Mouse (Mus musculus) ES-CJ7 (cell line): ENCODE measurements at regions not wholly inside any gene's neighbourhood (a gene's known extent, or its start where the extent isn't known, plus 50 kb on each side); places are given as distances from the start of the nearest gene placed in this dataset.
A peak's percentile ranks its signal among the peaks of the same experiment; 100 is the strongest.

ENCODE experiments used
- DNase-seq: peaks from one replicate; pipeline ENCODE4 v3.0.0; 2011; ENCODE audit warnings: low read depth, low spot score

- DNase-seq = no peak
Observed at GRCm38 (mm10) chr6:5663433-5664175, 61.8 kb upstream of the Dync1i1 start.

- DNase-seq = peak; percentile 80
Observed at GRCm38 (mm10) chr6:5645150-5645732, 80.2 kb upstream of the Dync1i1 start.

GRCm38 (mm10) chr6:5634222-5634621 is 91.2 kb upstream of the Dync1i1 start:
- DNase-seq = no peak

DNA sequence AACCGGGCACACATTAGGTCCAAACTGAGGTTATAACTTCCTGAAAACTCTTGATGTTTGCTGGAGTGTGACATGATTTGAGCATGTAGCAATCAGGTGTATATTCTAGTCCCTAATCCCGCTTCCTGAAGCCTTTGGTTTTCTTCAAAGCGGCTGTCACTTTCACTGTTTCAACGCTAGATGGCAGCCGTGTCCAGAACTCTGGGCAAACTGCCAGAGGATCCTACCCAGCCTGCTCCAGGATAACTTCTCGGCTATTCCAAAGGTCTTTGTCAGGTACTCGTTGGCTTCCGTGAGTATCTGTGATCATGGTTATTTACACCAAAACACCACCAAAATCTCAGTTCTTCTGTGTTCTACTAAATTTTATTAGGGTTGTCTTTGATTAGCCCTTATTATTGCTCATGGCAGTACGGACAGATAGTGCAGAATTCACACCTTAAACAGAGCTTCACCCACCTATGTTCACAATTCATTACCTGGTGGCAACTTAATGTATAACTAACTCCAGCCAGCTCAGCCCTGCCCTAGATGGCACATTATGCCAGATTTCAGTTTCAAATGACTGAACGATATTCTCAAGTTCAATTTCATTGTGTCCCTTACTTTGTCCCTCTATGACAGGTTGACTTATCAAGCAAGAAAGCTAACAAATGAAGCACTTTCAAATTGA is 92.3 kb upstream of the Dync1i1 start:
- peak; percentile 71 for DNase-seq

DNA sequence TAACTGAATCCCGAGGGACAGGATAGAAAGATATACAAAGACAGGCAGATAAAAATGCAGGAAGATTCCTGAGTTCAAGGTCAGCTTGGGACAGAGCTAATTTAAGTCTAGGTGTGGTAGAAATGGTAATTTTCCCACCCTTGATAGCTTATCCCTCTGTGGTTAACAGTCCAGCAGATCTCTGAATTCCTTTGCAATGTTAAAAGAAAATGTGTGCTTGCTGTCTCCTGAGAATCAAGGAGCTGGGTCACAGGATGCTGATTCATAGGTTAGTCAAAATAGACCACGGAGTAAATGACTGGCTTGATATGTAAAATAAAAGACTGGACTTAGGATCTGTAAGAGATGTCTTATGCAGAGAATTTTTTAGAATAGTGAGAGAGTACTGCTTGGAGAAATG is 101.4 kb upstream of the Dync1i1 start:
- DNase-seq = no peak

DNA sequence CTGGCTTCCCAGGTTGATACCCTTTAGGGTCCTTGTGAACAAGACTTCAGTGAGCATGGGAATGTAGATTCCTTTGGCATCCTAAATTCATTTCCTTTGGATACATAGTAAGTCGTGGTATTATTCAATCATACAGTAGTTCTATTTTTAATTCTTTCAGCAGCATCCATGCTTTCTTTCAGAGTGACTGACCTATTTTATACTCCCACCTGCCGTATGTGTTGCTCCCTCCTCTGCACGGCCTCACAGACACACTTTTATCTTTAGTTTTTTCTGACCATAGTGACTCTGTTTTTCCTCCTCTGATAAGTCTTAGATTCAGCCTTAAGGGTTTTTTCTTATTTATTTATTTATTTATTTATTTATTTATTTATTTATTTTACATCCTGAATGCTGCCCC is 103.9 kb upstream of the Dync1i1 start:
- DNase-seq = no peak

- peak; percentile 25 for DNase-seq
Observed at GRCm38 (mm10) chr6:5594011-5594410, 97.9 kb upstream of the Pdk4 start.

GRCm38 (mm10) chr6:5589635-5590034 is 93.5 kb upstream of the Pdk4 start:
- DNase-seq = peak; percentile 93

- DNase-seq = peak; percentile 22
Observed at GRCm38 (mm10) chr6:5582923-5583525, 86.9 kb upstream of the Pdk4 start.

DNA sequence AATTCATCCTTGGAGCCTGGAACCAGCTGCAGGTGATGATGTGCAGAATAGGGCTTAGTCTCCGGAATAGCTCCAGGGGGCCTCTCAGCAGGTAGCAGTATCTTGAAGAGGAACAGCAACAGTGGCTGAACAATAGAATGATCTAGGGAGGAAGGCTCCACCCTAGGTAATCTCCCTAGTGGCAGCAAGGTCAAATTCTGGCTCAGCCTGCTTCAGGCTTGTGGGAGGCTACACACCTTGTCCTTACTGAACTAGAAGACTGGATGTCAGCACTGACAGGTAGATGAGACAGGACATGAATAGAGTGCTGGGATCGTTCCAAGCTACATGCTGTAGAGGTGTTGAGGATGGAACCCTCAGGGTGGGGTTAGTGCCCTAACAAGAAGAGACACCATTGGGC is 80.8 kb upstream of the Pdk4 start:
- peak; percentile 88 for DNase-seq

DNA sequence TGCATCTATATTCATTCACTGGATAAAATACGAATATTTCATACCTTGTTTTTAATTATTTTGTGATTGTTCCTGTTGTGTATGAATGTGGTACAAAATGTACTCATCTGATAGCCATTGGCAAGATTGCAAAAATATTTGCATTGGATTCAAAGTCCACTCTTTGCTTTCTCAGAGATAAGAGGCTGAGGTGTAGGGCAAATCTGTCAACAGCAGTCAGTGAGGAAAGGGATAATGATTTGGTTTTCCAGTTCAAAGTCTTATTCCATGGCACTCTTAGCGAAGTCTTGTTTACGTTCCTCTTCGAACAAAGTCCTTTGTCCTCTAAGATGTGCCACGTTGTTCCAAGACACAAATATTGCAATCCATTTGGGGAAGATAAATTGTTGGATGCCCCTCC is 70.5 kb upstream of the Pdk4 start:
- DNase-seq = no peak

- DNase-seq = no peak
Observed at GRCm38 (mm10) chr6:5565049-5565448, 68.9 kb upstream of the Pdk4 start.

DNA sequence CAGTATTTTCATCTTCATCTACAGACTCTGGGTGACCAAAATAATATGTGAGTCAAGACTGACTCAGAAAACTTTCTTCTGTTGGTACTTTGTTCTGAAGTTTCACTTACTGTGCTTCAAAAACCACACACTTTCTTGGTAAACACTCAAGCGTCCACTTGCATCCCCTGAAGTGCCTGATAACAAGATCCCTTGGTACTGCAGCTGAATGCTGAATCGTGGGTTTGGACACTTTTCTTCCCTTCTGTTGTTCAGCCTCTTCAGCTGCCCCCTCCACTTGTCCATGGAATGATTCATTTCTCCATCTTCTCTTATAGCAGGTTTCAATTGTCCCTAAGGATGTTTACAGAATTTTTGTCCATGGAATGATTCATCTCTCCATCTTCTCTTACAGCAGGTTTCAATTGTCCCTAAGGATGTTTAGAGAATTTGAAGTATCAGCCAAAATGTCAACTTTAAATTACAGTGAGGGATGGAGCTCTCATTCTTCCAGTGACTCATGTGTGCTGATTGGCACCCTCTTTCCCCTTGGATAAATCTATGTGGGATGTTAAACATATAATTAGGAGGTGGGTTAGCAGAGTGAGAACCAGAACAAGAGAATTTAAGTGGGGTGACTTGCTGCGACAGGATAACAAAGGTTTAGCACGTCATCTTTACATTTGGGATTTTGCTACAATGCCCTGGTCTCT is 57.7 kb upstream of the Pdk4 start:
- no peak for DNase-seq

DNA sequence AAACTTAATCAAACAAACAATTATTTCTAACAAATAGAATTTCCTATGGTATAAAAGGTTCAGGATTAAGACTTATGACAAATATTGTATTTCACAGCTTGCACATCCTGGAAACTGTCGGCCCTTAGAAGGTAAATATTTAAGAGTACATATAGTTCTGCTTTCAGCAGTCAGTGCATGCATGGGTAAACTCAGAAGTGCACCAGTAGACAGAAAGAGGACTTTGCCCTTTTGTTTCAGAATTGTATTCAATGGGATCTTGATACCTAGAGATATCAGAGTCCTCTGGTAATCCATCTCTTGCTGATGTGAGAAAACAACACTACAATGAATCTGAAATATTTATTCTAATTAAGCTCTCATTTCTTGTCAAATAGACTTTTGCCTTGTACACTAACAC is 54.0 kb upstream of the Pdk4 start:
- DNase-seq = no peak
